Comparison of ENCODE assay signal across 26 mouse cellular contexts in genomic region chr2:15526241-15526924, GRCm38 (mm10). TPM values are rescaled to one million over a fixed set of nuclear protein-coding genes. Genes with fewer than 3 reads are reported as not detected.
DNase-seq lines count a peak whose midpoint lies in the region; ATAC-seq and TF ChIP-seq lines count a peak whose summit lies in the region.
"Had no signal": no experiment of that assay in that cellular context is flagged by ENCODE, and none has a peak within 500 bp of the region (broad histone marks: within the 10 kb centered on the region; RNA-seq: fewer than 3 reads in every experiment).

Gene Malrd1, plus strand, starts transcription at chr2:15526479.

- no peak for TF ChIP-seq CTCF in Patski (IDR thresholded peaks at IDR 0.05)

- no peak within 1 kb of the TSS for H3K4me3 ChIP-seq in intestine, embryonic 15.5 days (replicated peaks)
- H3K4me3 ChIP-seq in neural tube, embryonic 15.5 days (replicated peaks), result no peak within 1 kb of the TSS
- H3K4me3 ChIP-seq: embryonic facial prominence, embryonic 12.5 days; embryonic facial prominence, embryonic 15.5 days; erythroblast, embryonic 14.5 days; forebrain, embryonic 12.5 days; forebrain, embryonic 15.5 days; heart, adult 2 months; heart, embryonic 10.5 days; heart, embryonic 13.5 days; hindbrain, embryonic 12.5 days; hindbrain, embryonic 15.5 days had no signal

- no peaks in the 10 kb centered on the region for H3K36me3 ChIP-seq in intestine, embryonic 15.5 days
- no peaks in the 10 kb centered on the region for H3K36me3 ChIP-seq in neural tube, embryonic 15.5 days
- H3K36me3 ChIP-seq: embryonic facial prominence, embryonic 12.5 days; embryonic facial prominence, embryonic 15.5 days; forebrain, embryonic 12.5 days; forebrain, embryonic 15.5 days; heart, embryonic 10.5 days; heart, embryonic 13.5 days; hindbrain, embryonic 12.5 days; hindbrain, embryonic 15.5 days had no signal

- POLR2A ChIA-PET in Patski (lab: Charles Lee), result no interaction called here

- peak; percentile 0 for DNase-seq in Muller cell, postnatal 12 days (ENCODE audit: inconsistent ontology term)
- peak; percentile 33 for DNase-seq in Patski (ENCODE audit: low read depth, low spot score)
- peak; percentile 25 for DNase-seq in large intestine, adult 2 months (ENCODE audit: low read depth, low spot score)
- DNase-seq in testis, postnatal 10 days (ENCODE audit: low spot score), result no peak
- DNase-seq in cerebellum, postnatal 36 days, result no peak
- DNase-seq: adrenal gland, postnatal 10 days; adrenal gland, postnatal 36 days; cerebellum, adult 18-20 months; cerebellum, adult 9-10 months; cerebellum, postnatal 14 days; gastrocnemius, postnatal 36 days; heart, adult 2 months; heart, postnatal 14 days had no signal

- H3K27me3 ChIP-seq in Patski, result no peaks in the 10 kb centered on the region
- no peaks in the 10 kb centered on the region for H3K27me3 ChIP-seq in intestine, embryonic 15.5 days (replicated peaks)
- H3K27me3 ChIP-seq in neural tube, embryonic 15.5 days (replicated peaks), result no peaks in the 10 kb centered on the region
- H3K27me3 ChIP-seq: embryonic facial prominence, embryonic 12.5 days; embryonic facial prominence, embryonic 15.5 days; forebrain, embryonic 12.5 days; forebrain, embryonic 15.5 days; heart, embryonic 13.5 days; hindbrain, embryonic 12.5 days; hindbrain, embryonic 15.5 days had no signal

- CTCF ChIA-PET in Patski (lab: Charles Lee), result interaction anchor here (0.7 to 1.1 kb wide), 2 partner anchors 12 to 18 kb away, joined by 3 read pairs; no protein-coding TSS in a partner anchor

- 56% methylated on average over 2 of the region's 2 CpGs for WGBS in intestine, embryonic 15.5 days
- 17% methylated on average over 2 of the region's 2 CpGs for WGBS in large intestine, adult 2 months
- 80% methylated on average over 2 of the region's 2 CpGs for WGBS in neural tube, embryonic 15.5 days

- 0 out of 2 replicates have a peak within 1 kb of the TSS, but pooled peaks have one; percentile 40 for H3K27ac ChIP-seq in intestine, embryonic 15.5 days
- no peak within 1 kb of the TSS for H3K27ac ChIP-seq in neural tube, embryonic 15.5 days (replicated peaks)
- H3K27ac ChIP-seq: embryonic facial prominence, embryonic 12.5 days; embryonic facial prominence, embryonic 15.5 days; forebrain, embryonic 12.5 days; forebrain, embryonic 15.5 days; heart, adult 2 months; heart, embryonic 10.5 days; heart, embryonic 13.5 days; hindbrain, embryonic 12.5 days; hindbrain, embryonic 15.5 days had no signal

- in situ Hi-C loops in Patski (cut with MboI; ENCODE audit: low pct_unique_long_range_greater_than_20kb), result no loop called here

- H3K9me3 ChIP-seq in intestine, embryonic 15.5 days, result 0 out of 2 replicates have a peak, but pooled peaks cover 3% of the 10 kb centered on the region
- H3K9me3 ChIP-seq in neural tube, embryonic 15.5 days (replicated peaks), result no peaks in the 10 kb centered on the region
- H3K9me3 ChIP-seq: embryonic facial prominence, embryonic 15.5 days; forebrain, embryonic 15.5 days; hindbrain, embryonic 15.5 days had no signal

- no peaks in the 10 kb centered on the region for H3K4me1 ChIP-seq in intestine, embryonic 15.5 days (replicated peaks)
- no peaks in the 10 kb centered on the region for H3K4me1 ChIP-seq in neural tube, embryonic 15.5 days
- H3K4me1 ChIP-seq: embryonic facial prominence, embryonic 12.5 days; embryonic facial prominence, embryonic 15.5 days; forebrain, embryonic 12.5 days; forebrain, embryonic 15.5 days; heart, embryonic 10.5 days; heart, embryonic 13.5 days; hindbrain, embryonic 12.5 days; hindbrain, embryonic 15.5 days had no signal

- H3K4me2 ChIP-seq in intestine, embryonic 15.5 days (replicated peaks), result peak within 1 kb of the TSS; percentile 35
- no peak within 1 kb of the TSS for H3K4me2 ChIP-seq in neural tube, embryonic 15.5 days
- H3K4me2 ChIP-seq: embryonic facial prominence, embryonic 12.5 days; embryonic facial prominence, embryonic 15.5 days; forebrain, embryonic 12.5 days; forebrain, embryonic 15.5 days; heart, embryonic 13.5 days; hindbrain, embryonic 12.5 days; hindbrain, embryonic 15.5 days had no signal

- peak; percentile 89 for ATAC-seq in Patski
- peak; percentile 96 for ATAC-seq in intestine, embryonic 15.5 days
- ATAC-seq in neural tube, embryonic 15.5 days (ENCODE audit: low FRiP score), result no peak
- ATAC-seq: CD4-positive, CD25-positive, alpha-beta regulatory T cell, adult 4 months; forebrain, embryonic 15.5 days had no signal

- no peak within 1 kb of the TSS for H3K9ac ChIP-seq in intestine, embryonic 15.5 days
- H3K9ac ChIP-seq in neural tube, embryonic 15.5 days (replicated peaks), result no peak within 1 kb of the TSS
- H3K9ac ChIP-seq: embryonic facial prominence, embryonic 12.5 days; embryonic facial prominence, embryonic 15.5 days; forebrain, embryonic 12.5 days; forebrain, embryonic 15.5 days; heart, embryonic 13.5 days; hindbrain, embryonic 12.5 days; hindbrain, embryonic 15.5 days had no signal

RNA-seq across cellular contexts. Expression of gene Malrd1, which starts in this region (rescaled TPM):
- 43.6 TPM for polyA plus RNA-seq in Patski (2021)
- polyA plus RNA-seq in intestine, embryonic 15.5 days (2015; fragmentation: Nextera tagmentation; extraction: Ambion mirVana), result 1.1 and 1.5 TPM in 2 replicates
- polyA plus RNA-seq in large intestine, adult 2 months (2012; rRNA removed), result 14.3 and 18.2 TPM in 2 replicates
- 0.12 and 0.17 TPM in 2 replicates for polyA plus RNA-seq in neural tube, embryonic 15.5 days (2015; fragmentation: Nextera tagmentation; extraction: Ambion mirVana)
- polyA plus RNA-seq: C2C12; CD4-positive, CD25-positive, alpha-beta regulatory T cell, adult 4 months; embryonic facial prominence, embryonic 12.5 days; erythroblast, embryonic 14.5 days; forebrain, embryonic 12.5 days; forebrain, embryonic 15.5 days; heart, adult 2 months; heart, embryonic 10.5 days; heart, embryonic 13.5 days; hindbrain, embryonic 12.5 days had no signal

Comparison
In these comparisons a context has a peak if more than half of its experiments do, and no peak if none do; other contexts are left out.
1. DNase-seq: peak in Muller cell, postnatal 12 days (single experiment), Patski (single experiment) and large intestine, adult 2 months (single experiment); none in testis, postnatal 10 days (single experiment) and cerebellum, postnatal 36 days (0 of 2).